Mouse (Mus musculus) midbrain, embryonic 13.5 days (tissue): ENCODE measurements at regions not wholly inside any gene's neighbourhood (a gene's known extent, or its start where the extent isn't known, plus 50 kb on each side); places are given as distances from the start of the nearest gene placed in this dataset.

ENCODE experiments used
- ATAC-seq: fragments of 200-750 bp; cut with Nextera tagmentation; 2 replicates; pipeline ENCODE4 v1.8.0; 2017; ENCODE audit warnings: mild to moderate bottlenecking, moderate TSS enrichment, moderate library complexity
- H3K27ac ChIP-seq: fragments of 300-500 bp; sonication (generic); 2 replicates; pipeline ENCODE4 v1.5.1; 2015; ENCODE audit warnings: inconsistent platforms, mild to moderate bottlenecking, moderate library complexity
- H3K27me3 ChIP-seq: fragments of 300-500 bp; sonication (generic); 2 replicates; pipeline ENCODE4 v1.6.1; 2015; ENCODE audit warnings: mild to moderate bottlenecking, inconsistent platforms
- H3K36me3 ChIP-seq: fragments of 300-500 bp; sonication (generic); 2 replicates; pipeline ENCODE4 v1.6.1; 2015; ENCODE audit warnings: mild to moderate bottlenecking, inconsistent platforms
- H3K4me1 ChIP-seq: fragments of 300-500 bp; sonication (generic); replicated peaks from 2 replicates; pipeline ENCODE4 v1.6.1; 2015; ENCODE audit warnings: inconsistent platforms
- H3K4me2 ChIP-seq: fragments of 300-500 bp; sonication (generic); replicated peaks from 2 replicates; pipeline ENCODE4 v1.6.1; 2015; ENCODE audit warnings: moderate library complexity, mild to moderate bottlenecking, inconsistent platforms
- H3K4me3 ChIP-seq: fragments of 300-500 bp; sonication (generic); replicated peaks from 2 replicates; pipeline ENCODE4 v1.5.1; 2015; ENCODE audit warnings: mild to moderate bottlenecking, inconsistent platforms
- H3K9ac ChIP-seq: fragments of 300-500 bp; sonication (generic); replicated peaks from 2 replicates; pipeline ENCODE4 v1.6.1; 2015; ENCODE audit warnings: mild to moderate bottlenecking, inconsistent platforms
- H3K9me3 ChIP-seq: fragments of 300-500 bp; sonication (generic); 2 replicates; pipeline ENCODE4 v1.6.1; 2016; ENCODE audit warnings: mild to moderate bottlenecking, inconsistent platforms
- WGBS: fragments of 180-500 bp; shearing (Covaris S2); methylation state at CpG from one replicate; pipeline ENCODE4 v1.1.7; 2015; 5-methylcytosine and 5-hydroxymethylcytosine counted together

DNA sequence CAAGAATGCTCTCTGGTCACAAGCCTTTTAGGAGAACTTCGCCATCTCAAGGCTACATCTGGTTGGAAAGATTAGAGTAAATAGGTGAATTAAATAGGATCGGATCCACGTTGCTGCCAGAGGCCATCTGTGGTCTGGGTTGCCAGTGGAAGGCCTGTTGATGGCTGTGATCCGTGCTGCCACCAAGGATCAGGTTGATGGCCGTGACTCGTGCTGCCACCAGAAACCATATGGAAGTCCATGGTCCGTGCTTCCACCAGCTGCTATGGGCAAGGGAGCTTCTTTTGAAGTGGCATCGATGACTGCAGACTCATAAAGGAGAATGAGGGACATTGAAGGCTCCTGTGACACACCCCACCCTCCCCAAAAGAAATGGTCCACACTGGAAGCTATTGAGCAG, 79.6 kb downstream of the Atp1a1 start:
- Histone ChIP-seq H3K27ac (no peak overlapping the region), H3K9ac (no peak overlapping the region; the same call in 1 of the 2 replicates), H3K36me3 (no peaks in the 10 kb centered on the region), H3K4me3 (no peak overlapping the region), H3K9me3 (no peaks in the 10 kb centered on the region), H3K27me3 (no peaks in the 10 kb centered on the region), H3K4me1 (peaks cover 38% of the 10 kb centered on the region), H3K4me2 (no peak overlapping the region)
- WGBS = 85% methylated on average over 8 of the region's 8 CpGs
- ATAC-seq = no peak

DNA sequence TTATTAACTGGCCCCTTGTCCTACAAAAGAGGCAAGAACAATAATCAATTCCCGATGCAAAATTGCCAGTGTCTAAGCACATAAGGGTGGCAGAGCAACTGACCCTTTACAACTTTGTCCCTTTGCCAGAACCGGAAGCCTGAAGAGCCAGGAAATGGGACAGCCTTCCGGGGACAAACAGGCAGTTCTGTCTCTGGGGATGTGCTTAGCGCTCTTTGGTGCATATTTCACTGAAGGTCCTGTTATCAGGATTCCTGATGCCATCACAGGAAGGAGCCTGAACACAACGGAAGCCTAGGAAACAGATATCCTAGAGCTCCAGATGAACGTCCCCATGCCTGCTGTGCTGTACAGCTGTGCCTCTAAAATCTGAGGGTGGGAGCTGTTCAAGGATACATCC, 80.0 kb downstream of the Atp1a1 start:
- Histone ChIP-seq H3K4me1 (peaks cover 34% of the 10 kb centered on the region), H3K27me3 (no peaks in the 10 kb centered on the region), H3K4me3 (no peak overlapping the region), H3K27ac (no peak overlapping the region), H3K9me3 (no peaks in the 10 kb centered on the region), H3K9ac (no peak overlapping the region; the same call in 1 of the 2 replicates), H3K36me3 (no peaks in the 10 kb centered on the region), H3K4me2 (no peak overlapping the region)
- no peak for ATAC-seq
- 79% methylated on average over 6 of the region's 6 CpGs for WGBS

- H3K4me3 ChIP-seq = no peak overlapping the region
- 52% methylated on average over 5 of the region's 5 CpGs for WGBS
- ATAC-seq = peak; percentile 45
- no peak overlapping the region for H3K9ac ChIP-seq
- peaks cover 26% of the 10 kb centered on the region for H3K4me1 ChIP-seq
- no peaks in the 10 kb centered on the region for H3K9me3 ChIP-seq
- no peak overlapping the region for H3K4me2 ChIP-seq
- H3K27me3 ChIP-seq = no peaks in the 10 kb centered on the region
- no peaks in the 10 kb centered on the region for H3K36me3 ChIP-seq
- peak overlapping the region; percentile 51; the same call in 1 of the 2 replicates for H3K27ac ChIP-seq
Measured at GRCm38 (mm10) chr3:101523239-101523638, 81.2 kb downstream of the Atp1a1 start.

DNA sequence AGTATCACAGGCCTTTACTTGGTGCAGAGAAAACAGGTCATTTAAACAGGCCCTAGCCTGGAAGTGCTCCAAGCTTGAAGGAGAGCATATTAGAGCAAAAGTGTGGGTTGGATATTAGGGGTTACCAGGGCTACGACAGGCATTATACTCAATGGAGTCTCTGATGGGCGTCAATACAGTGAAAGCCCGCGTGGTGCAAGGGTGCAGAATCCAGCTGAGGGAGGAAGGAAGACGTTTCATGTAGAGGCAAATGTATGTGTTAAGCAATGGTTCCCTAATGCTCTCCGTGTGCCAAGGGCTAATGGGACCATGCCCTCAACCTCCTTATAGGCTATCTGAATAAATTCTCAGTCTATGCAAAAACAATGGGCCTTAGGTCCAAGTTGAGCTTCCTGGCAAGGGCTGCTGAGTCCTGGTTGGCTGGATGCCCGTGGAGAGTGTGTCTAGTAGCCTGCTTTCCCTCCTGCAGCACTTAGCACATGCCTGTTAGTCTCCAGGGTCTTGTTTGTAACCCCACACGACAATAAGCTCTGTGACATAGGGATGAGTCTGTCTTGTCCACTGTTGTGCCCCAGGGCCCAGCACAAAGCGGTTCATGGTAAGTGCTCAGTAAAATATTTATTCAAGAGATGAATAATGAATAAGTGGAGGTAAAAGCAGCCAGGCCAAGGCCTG, 82.1 kb downstream of the Atp1a1 start:
- Histone ChIP-seq H3K36me3 (no peaks in the 10 kb centered on the region), H3K4me1 (peaks cover 25% of the 10 kb centered on the region), H3K4me2 (no peak overlapping the region), H3K27me3 (no peaks in the 10 kb centered on the region), H3K9me3 (no peaks in the 10 kb centered on the region), H3K9ac (no peak overlapping the region), H3K27ac (peak overlapping the region; percentile 51), H3K4me3 (no peak overlapping the region)
- peak; percentile 78 for ATAC-seq
- WGBS = 55% methylated on average over 9 of the region's 9 CpGs

GRCm38 (mm10) chr3:101521155-101521554, 83.3 kb downstream of the Atp1a1 start:
- Histone ChIP-seq H3K4me1 (peaks cover 34% of the 10 kb centered on the region), H3K4me3 (no peak overlapping the region), H3K9me3 (no peaks in the 10 kb centered on the region), H3K27me3 (no peaks in the 10 kb centered on the region), H3K9ac (no peak overlapping the region), H3K27ac (no peak overlapping the region), H3K4me2 (no peak overlapping the region), H3K36me3 (no peaks in the 10 kb centered on the region)
- no peak for ATAC-seq
- WGBS = 83% methylated on average over 5 of the region's 5 CpGs

DNA sequence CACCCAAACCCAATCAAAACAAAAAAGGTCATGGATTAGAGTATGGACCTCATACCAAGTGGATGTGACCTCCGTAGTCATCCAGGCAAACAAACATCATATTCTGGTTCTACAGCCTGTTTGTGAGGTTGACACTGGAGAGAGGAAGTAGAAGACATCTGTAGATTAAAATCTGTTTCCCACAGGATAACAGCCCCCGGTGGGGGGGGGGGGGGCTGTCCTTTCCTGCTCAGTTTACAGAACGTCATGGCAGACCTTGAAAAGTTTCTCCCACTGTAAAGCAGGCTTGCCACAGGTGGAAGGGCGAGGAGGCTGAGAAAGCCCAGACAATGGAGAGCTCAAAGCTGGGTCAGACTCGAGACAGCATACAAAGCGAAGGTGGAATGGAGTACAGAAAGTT, 84.4 kb downstream of the Atp1a1 start:
- Histone ChIP-seq H3K27ac (no peak overlapping the region), H3K9me3 (no peaks in the 10 kb centered on the region), H3K27me3 (no peaks in the 10 kb centered on the region), H3K9ac (no peak overlapping the region), H3K4me1 (peaks cover 34% of the 10 kb centered on the region), H3K4me2 (no peak overlapping the region), H3K36me3 (no peaks in the 10 kb centered on the region), H3K4me3 (no peak overlapping the region)
- WGBS = 81% methylated on average over 6 of the region's 6 CpGs
- no peak for ATAC-seq

GRCm38 (mm10) chr3:101519551-101519950, 84.9 kb downstream of the Atp1a1 start:
- H3K4me1 ChIP-seq = peaks cover 34% of the 10 kb centered on the region
- 94% methylated on average over 5 of the region's 5 CpGs for WGBS

GRCm38 (mm10) chr3:101518810-101519209, 85.7 kb downstream of the Atp1a1 start:
- Histone ChIP-seq H3K4me2 (no peak overlapping the region), H3K36me3 (no peaks in the 10 kb centered on the region), H3K4me1 (peaks cover 38% of the 10 kb centered on the region), H3K4me3 (no peak overlapping the region), H3K27me3 (no peaks in the 10 kb centered on the region), H3K9me3 (no peaks in the 10 kb centered on the region), H3K27ac (no peak overlapping the region), H3K9ac (no peak overlapping the region)
- WGBS = 50% methylated on average over 6 of the region's 6 CpGs
- ATAC-seq = 0 out of 2 replicates have a peak, but pooled peaks have one; percentile 12

More at GRCm38 (mm10) chr3:101519551-101519950, 84.9 kb downstream of the Atp1a1 start:
- Histone ChIP-seq H3K27ac (no peak overlapping the region), H3K9ac (no peak overlapping the region), H3K4me2 (no peak overlapping the region), H3K9me3 (no peaks in the 10 kb centered on the region), H3K36me3 (no peaks in the 10 kb centered on the region), H3K4me3 (no peak overlapping the region), H3K27me3 (no peaks in the 10 kb centered on the region)
- ATAC-seq = no peak

DNA sequence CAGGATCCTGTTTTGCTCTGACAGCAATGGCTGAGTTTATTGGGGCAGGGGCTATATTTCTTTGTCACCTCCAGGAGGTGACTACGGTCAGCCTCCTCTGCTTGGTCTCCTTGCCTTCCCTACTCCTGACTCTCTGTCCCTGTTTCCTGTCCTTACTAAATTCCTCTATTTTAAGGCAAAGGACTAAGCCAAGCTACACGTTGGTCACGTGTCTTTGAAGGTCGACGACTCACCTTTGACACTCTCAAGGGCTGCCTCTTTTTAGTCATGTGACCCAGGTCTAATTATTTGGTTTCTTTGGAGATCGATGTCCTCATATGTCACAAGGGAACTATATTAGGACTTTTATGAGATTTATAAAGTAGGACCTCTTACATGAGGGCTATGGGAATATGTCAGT, 86.9 kb downstream of the Atp1a1 start:
- no peak for ATAC-seq
- no peak overlapping the region for H3K4me3 ChIP-seq
- H3K27me3 ChIP-seq = no peaks in the 10 kb centered on the region
- H3K9me3 ChIP-seq = no peaks in the 10 kb centered on the region
- H3K4me1 ChIP-seq = peaks cover 37% of the 10 kb centered on the region
- 86% methylated on average over 6 of the region's 6 CpGs for WGBS
- H3K36me3 ChIP-seq = no peaks in the 10 kb centered on the region
- H3K27ac ChIP-seq = peak overlapping the region; percentile 15; the same call in 1 of the 2 replicates
- no peak overlapping the region for H3K4me2 ChIP-seq
- no peak overlapping the region for H3K9ac ChIP-seq

GRCm38 (mm10) chr3:101516781-101517499, 87.5 kb downstream of the Atp1a1 start:
- H3K9ac ChIP-seq = no peak overlapping the region
- H3K4me2 ChIP-seq = no peak overlapping the region
- 55% methylated on average over 15 of the region's 15 CpGs for WGBS

GRCm38 (mm10) chr3:101515566-101515965, 88.9 kb downstream of the Atp1a1 start:
- WGBS = 92% methylated on average over 7 of the region's 7 CpGs
- Histone ChIP-seq H3K27ac (no peak overlapping the region), H3K36me3 (no peaks in the 10 kb centered on the region), H3K9me3 (peaks cover 5% of the 10 kb centered on the region; the same call in 1 of the 2 replicates), H3K4me3 (no peak overlapping the region), H3K4me1 (peaks cover 31% of the 10 kb centered on the region), H3K9ac (no peak overlapping the region), H3K27me3 (no peaks in the 10 kb centered on the region), H3K4me2 (no peak overlapping the region)
- no peak for ATAC-seq

More at GRCm38 (mm10) chr3:101516781-101517499, 87.5 kb downstream of the Atp1a1 start:
- Histone ChIP-seq H3K36me3 (no peaks in the 10 kb centered on the region), H3K4me1 (peaks cover 31% of the 10 kb centered on the region), H3K27ac (peak overlapping the region; percentile 15; the same call in 1 of the 2 replicates), H3K27me3 (no peaks in the 10 kb centered on the region), H3K4me3 (no peak overlapping the region), H3K9me3 (no peaks in the 10 kb centered on the region)
- peak; percentile 52 for ATAC-seq

- 41% methylated on average over 13 of the region's 13 CpGs for WGBS
- Histone ChIP-seq H3K9me3 (peaks cover 5% of the 10 kb centered on the region; the same call in 1 of the 2 replicates), H3K4me3 (no peak overlapping the region), H3K4me1 (peaks cover 24% of the 10 kb centered on the region), H3K36me3 (no peaks in the 10 kb centered on the region), H3K4me2 (no peak overlapping the region), H3K9ac (no peak overlapping the region), H3K27me3 (no peaks in the 10 kb centered on the region), H3K27ac (peak overlapping the region; percentile 42; the same call in 1 of the 2 replicates)
- peak; percentile 34 for ATAC-seq
Measured at GRCm38 (mm10) chr3:101513611-101514311, 90.7 kb downstream of the Atp1a1 start.
